Mouse (Mus musculus): Measurements from ENCODE around the gene Ppp1r35.
A peak's percentile ranks its signal among the peaks of the same experiment; 100 is the strongest.

The Ppp1r35 gene

DNA sequence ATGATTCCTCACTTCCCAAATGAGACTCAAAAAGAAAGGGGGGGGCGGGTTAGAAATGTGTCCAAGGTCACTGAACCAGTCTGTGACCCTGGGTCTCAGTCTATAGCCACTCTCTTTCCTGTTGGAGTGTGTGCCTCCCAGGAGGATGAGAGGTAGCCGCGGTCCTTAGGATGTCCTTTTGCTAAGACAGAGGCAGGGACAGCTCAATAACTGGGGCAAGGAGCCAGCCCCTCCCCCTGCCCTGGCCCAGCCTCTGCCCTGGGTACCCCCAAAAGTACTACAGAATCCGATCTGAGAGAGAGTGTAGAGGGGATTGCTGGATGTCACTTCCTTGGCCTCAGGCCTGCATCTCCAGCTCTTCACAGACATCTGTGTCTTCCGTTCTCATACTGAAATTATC is 23.2 kb upstream of the Ppp1r35 start:
- no peak for TF ChIP-seq NANOG (IDR thresholded peaks at IDR 0.05; ENCODE audit: borderline replicate concordance, low read length)
- TF ChIP-seq POU5F1 (IDR thresholded peaks at IDR 0.05; ENCODE audit: borderline replicate concordance, low read length) = no peak
- TF ChIP-seq CTCF (conservative IDR thresholded peaks at IDR 0.05; ENCODE audit: low read length) = no peak

DNA sequence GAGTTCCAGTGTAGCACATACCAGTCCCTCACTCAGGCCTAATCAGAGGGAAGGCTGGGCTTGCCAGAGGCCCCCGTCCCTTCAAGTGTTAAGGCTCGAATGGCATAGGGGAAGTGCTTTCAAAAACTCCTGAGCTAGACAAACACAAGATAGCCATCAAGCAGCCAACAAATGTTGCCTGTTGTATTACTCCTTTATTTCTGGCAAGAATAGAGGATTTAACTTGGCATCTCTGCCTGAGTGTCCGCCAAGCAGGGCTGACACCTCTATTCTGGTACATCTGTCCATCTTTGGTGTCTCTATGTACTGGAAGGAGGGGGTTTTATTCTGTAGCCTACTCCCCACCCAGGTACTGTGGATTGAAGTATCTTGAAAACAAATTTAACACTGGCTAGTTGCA is 22.5 kb upstream of the Ppp1r35 start:
- peaks cover 80% of the 10 kb centered on the region for H3K4me1 ChIP-seq (replicated peaks; ENCODE audit: low read depth, low read length)
- TF ChIP-seq POU5F1 (IDR thresholded peaks at IDR 0.05; ENCODE audit: borderline replicate concordance, low read length) (no peak), NANOG (IDR thresholded peaks at IDR 0.05; ENCODE audit: borderline replicate concordance, low read length) (no peak)

More for the DNA sequence above, 23.2 kb upstream of the Ppp1r35 start:
- peaks cover 58% of the 10 kb centered on the region for H3K36me3 ChIP-seq (ENCODE audit: insufficient read depth, low read length)
- H3K4me3 ChIP-seq (replicated peaks; ENCODE audit: low read length) = no peak overlapping the region
- peaks cover 85% of the 10 kb centered on the region for H3K4me1 ChIP-seq (replicated peaks; ENCODE audit: low read depth, low read length)
- no peaks in the 10 kb centered on the region for H3K27me3 ChIP-seq (ENCODE audit: insufficient read depth, low read length)
- H3K9me3 ChIP-seq (ENCODE audit: low read length) = no peaks in the 10 kb centered on the region

DNA sequence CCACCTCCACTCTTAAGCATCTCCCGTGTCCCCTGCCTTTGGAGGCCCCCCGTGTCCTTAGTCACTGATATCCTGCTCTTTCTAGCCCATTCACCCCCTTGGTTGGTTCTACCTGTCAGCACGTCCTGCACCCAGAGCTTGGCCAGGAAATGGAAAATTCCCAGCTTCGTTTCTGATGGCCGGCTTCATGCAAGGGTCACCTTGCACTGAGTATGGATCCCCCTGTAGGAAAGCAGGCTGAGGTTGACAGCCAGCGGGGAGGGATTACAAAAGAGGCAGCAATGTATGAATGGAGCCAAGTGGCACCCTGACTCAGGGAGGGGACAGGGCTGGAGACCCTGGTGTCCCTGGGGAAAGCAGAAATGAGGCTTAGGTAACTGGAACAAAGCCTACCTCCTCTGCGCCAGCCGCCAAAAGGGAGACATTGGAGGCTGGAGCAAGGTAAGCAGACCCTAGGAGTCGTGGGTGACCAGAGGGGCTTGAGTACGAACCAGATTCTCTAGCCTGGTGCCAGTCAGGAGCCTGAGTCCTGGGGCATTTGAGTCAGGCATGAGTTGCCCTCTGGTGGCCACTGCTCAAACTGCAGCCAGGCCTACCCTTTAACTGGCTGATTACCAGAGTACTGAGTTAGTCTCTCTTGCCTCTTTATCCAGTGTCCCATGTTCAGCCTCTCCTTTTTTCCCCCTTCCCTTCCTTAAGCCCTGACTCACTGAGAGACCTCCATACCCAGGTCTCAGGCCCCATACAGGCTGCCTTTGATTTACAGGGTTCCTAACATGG is 21.6 kb upstream of the Ppp1r35 start:
- peak; percentile 99 for TF ChIP-seq CTCF (conservative IDR thresholded peaks at IDR 0.05; ENCODE audit: low read length)
- TF ChIP-seq POU5F1 (IDR thresholded peaks at IDR 0.05; ENCODE audit: borderline replicate concordance, low read length) = no peak

More for the DNA sequence above, 22.5 kb upstream of the Ppp1r35 start:
- Histone ChIP-seq H3K4me3 (replicated peaks; ENCODE audit: low read length) (no peak overlapping the region), H3K27me3 (ENCODE audit: insufficient read depth, low read length) (no peaks in the 10 kb centered on the region), H3K9me3 (ENCODE audit: low read length) (no peaks in the 10 kb centered on the region), H3K36me3 (ENCODE audit: insufficient read depth, low read length) (peaks cover 57% of the 10 kb centered on the region)

DNA sequence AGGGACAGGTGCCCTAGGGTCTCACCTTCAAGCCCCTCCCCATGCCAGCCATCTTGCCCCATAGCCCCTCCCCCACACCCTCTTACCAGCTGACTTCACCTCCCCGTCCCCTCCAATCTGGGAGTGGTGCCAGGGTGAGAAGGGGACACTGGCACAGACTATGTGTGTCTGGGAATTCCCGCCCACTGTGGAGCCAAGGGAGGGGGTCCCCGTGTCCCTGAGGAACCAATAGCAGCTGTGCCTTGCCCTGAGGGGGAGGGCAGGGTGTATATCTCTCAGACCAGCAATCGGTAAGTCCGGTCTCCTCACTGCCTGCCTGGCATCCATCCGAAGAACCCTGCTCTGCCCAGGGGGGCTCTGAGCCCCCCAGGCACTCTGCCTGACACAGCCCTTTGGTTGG is 20.8 kb upstream of the Ppp1r35 start:
- H3K9me3 ChIP-seq (ENCODE audit: low read length) = no peaks in the 10 kb centered on the region
- H3K27me3 ChIP-seq (ENCODE audit: insufficient read depth, low read length) = no peaks in the 10 kb centered on the region
- H3K4me3 ChIP-seq (replicated peaks; ENCODE audit: low read length) = peak overlapping the region; percentile 23
- H3K36me3 ChIP-seq (ENCODE audit: insufficient read depth, low read length) = peaks cover 42% of the 10 kb centered on the region
- H3K4me1 ChIP-seq (replicated peaks; ENCODE audit: low read depth, low read length) = peaks cover 62% of the 10 kb centered on the region
- TF ChIP-seq NANOG (IDR thresholded peaks at IDR 0.05; ENCODE audit: borderline replicate concordance, low read length) (no peak), POU5F1 (IDR thresholded peaks at IDR 0.05; ENCODE audit: borderline replicate concordance, low read length) (no peak), CTCF (conservative IDR thresholded peaks at IDR 0.05; ENCODE audit: low read length) (no peak)

More for the DNA sequence above, 21.6 kb upstream of the Ppp1r35 start:
- H3K27me3 ChIP-seq (ENCODE audit: insufficient read depth, low read length) = no peaks in the 10 kb centered on the region
- peaks cover 70% of the 10 kb centered on the region for H3K4me1 ChIP-seq (replicated peaks; ENCODE audit: low read depth, low read length)
- H3K9me3 ChIP-seq (ENCODE audit: low read length) = no peaks in the 10 kb centered on the region
- H3K36me3 ChIP-seq (ENCODE audit: insufficient read depth, low read length) = peaks cover 47% of the 10 kb centered on the region
- no peak overlapping the region for H3K4me3 ChIP-seq (replicated peaks; ENCODE audit: low read length)

DNA sequence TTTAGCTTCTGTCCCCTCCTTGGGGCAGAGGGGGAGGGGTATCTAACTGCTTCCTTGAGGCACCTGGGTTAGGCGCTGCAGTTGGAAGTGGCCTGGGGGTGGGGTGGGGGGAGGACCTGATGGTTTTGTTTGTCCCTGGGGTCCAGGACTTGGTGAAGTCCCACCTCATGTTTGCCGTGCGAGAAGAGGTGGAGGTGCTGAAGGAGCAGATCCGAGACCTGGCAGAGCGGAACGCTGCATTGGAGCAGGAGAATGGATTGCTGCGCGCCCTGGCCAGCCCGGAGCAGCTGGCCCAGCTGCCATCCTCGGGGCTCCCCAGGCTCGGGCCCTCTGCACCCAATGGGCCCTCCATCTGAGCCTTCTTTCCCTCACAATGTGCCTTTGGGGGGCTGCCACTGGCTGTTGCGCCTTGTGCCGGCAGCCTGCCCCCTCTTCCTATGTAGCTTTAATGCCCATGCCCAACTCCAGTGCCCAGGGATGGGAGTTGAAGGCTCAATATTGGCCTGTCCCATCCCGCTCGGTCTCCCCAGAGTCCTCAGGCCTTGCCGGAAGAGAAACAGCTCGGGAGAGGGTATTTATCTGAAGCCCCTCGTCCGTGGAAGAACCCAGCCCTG is 19.6 kb upstream of the Ppp1r35 start:
- Histone ChIP-seq H3K27me3 (ENCODE audit: insufficient read depth, low read length) (no peaks in the 10 kb centered on the region), H3K4me1 (replicated peaks; ENCODE audit: low read depth, low read length) (peaks cover 56% of the 10 kb centered on the region), H3K9me3 (ENCODE audit: low read length) (no peaks in the 10 kb centered on the region), H3K4me3 (replicated peaks; ENCODE audit: low read length) (peak overlapping the region; percentile 52), H3K36me3 (ENCODE audit: insufficient read depth, low read length) (peaks cover 39% of the 10 kb centered on the region)
- no peak for TF ChIP-seq POU5F1 (IDR thresholded peaks at IDR 0.05; ENCODE audit: borderline replicate concordance, low read length)
- TF ChIP-seq CTCF (conservative IDR thresholded peaks at IDR 0.05; ENCODE audit: low read length) = no peak
- TF ChIP-seq NANOG (IDR thresholded peaks at IDR 0.05; ENCODE audit: borderline replicate concordance, low read length) = no peak

DNA sequence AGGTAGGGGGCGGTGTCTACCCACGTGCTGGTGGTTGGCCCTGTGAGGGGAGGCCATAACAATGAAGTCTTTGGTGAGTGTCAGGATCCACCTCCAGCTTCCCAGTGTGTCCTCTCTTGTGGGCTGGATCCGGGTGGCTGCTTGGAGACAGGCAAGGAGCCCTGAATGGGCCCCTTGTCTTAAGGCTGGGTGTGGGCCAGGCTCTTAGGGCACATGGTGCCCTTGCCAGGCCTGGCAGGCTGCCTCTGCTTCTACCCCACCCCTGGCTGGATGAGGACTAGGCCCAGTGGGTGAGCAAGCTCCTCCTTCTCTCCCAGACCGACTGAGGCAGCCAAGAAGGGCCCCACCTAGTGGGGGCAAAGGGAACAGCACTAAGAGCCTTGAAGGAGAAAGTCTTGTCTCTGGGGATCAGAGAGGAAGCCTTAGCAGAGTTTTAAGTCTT is 18.7 kb upstream of the Ppp1r35 start:
- Histone ChIP-seq H3K4me3 (replicated peaks; ENCODE audit: low read length) (peak overlapping the region; percentile 45), H3K4me1 (replicated peaks; ENCODE audit: low read depth, low read length) (peaks cover 61% of the 10 kb centered on the region), H3K9me3 (ENCODE audit: low read length) (no peaks in the 10 kb centered on the region), H3K27me3 (ENCODE audit: insufficient read depth, low read length) (no peaks in the 10 kb centered on the region), H3K36me3 (ENCODE audit: insufficient read depth, low read length) (peaks cover 35% of the 10 kb centered on the region)
- TF ChIP-seq POU5F1 (IDR thresholded peaks at IDR 0.05; ENCODE audit: borderline replicate concordance, low read length) = no peak
- peak; percentile 98 for TF ChIP-seq CTCF (conservative IDR thresholded peaks at IDR 0.05; ENCODE audit: low read length)
- no peak for TF ChIP-seq NANOG (IDR thresholded peaks at IDR 0.05; ENCODE audit: borderline replicate concordance, low read length)

DNA sequence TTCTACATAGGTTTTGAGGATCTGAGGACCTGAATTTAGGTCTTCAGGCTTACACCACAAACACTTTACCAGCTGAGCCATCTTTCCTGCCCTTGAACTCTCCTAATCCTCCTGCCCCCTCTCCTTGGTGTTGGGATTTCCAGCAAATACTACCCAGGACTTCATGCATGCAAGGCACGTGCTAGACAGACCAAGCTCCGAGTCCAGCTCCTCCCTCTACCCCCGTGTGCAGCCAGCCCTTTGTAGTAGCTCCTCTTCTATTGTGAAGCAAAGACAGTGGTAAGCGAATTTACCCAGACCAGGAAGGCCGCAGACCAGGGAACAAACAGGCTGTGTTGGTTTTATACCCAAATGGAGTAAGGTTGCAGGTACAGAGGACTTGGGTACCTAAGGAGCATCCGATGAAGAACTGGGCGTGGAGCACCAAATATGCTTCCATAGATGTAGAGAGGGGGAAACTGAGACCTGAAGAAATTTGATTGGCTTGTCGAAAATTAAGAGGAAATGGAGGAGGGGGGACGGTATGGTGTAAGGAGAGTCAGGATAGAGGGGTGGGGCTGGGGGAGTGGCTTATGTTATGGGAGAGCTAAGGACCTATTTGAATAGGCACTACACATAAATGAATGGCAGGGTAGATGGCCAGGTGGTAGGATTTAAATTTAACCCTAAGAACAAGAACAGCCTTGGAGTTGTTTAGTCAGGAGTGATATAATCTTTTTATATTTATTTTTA is 13.9 kb upstream of the Ppp1r35 start:
- TF ChIP-seq POU5F1 (IDR thresholded peaks at IDR 0.05; ENCODE audit: borderline replicate concordance, low read length) = no peak
- TF ChIP-seq NANOG (IDR thresholded peaks at IDR 0.05; ENCODE audit: borderline replicate concordance, low read length) = no peak
- TF ChIP-seq CTCF (conservative IDR thresholded peaks at IDR 0.05; ENCODE audit: low read length) = no peak
- no peaks in the 10 kb centered on the region for H3K27me3 ChIP-seq (ENCODE audit: insufficient read depth, low read length)
- H3K4me3 ChIP-seq (replicated peaks; ENCODE audit: low read length) = 0 out of 2 replicates have a peak overlapping the region, but pooled peaks have one; percentile 10

DNA sequence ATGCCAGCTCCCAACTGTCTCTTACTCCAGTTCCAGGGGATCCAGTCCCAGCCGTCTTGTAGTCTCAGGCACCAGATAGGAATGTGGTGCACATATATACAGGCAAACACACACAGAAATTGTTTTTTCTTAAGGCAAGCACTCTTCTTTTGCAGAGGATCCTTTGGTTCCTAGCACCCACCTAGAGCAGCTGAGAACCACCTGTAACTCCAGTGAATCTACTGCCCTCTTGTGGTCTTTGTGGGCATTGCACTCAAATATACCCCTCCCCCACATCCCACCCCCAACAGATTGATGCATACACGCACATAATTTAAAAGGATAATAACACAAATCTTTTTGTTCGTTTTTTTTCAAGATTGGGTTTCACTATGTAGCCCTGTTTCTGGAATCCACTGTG is 12.4 kb upstream of the Ppp1r35 start:
- Histone ChIP-seq H3K4me3 (replicated peaks; ENCODE audit: low read length) (no peak overlapping the region), H3K27me3 (ENCODE audit: insufficient read depth, low read length) (no peaks in the 10 kb centered on the region)
- TF ChIP-seq POU5F1 (IDR thresholded peaks at IDR 0.05; ENCODE audit: borderline replicate concordance, low read length) (no peak), NANOG (IDR thresholded peaks at IDR 0.05; ENCODE audit: borderline replicate concordance, low read length) (no peak), CTCF (conservative IDR thresholded peaks at IDR 0.05; ENCODE audit: low read length) (peak; percentile 62)

More for the DNA sequence above, 13.9 kb upstream of the Ppp1r35 start:
- Histone ChIP-seq H3K4me1 (replicated peaks; ENCODE audit: low read depth, low read length) (peaks cover 46% of the 10 kb centered on the region), H3K36me3 (ENCODE audit: insufficient read depth, low read length) (no peaks in the 10 kb centered on the region), H3K9me3 (ENCODE audit: low read length) (no peaks in the 10 kb centered on the region)

More for the DNA sequence above, 12.4 kb upstream of the Ppp1r35 start:
- Histone ChIP-seq H3K9me3 (ENCODE audit: low read length) (no peaks in the 10 kb centered on the region), H3K36me3 (ENCODE audit: insufficient read depth, low read length) (no peaks in the 10 kb centered on the region), H3K4me1 (replicated peaks; ENCODE audit: low read depth, low read length) (peaks cover 46% of the 10 kb centered on the region)
